Comparison of ENCODE assay signal across 8 mouse cellular contexts in genomic region chr5:115507981-115508858, GRCm38 (mm10). TPM values are rescaled to one million over a fixed set of nuclear protein-coding genes. Genes with fewer than 3 reads are reported as not detected.
DNase-seq lines count a peak whose midpoint lies in the region; ATAC-seq and TF ChIP-seq lines count a peak whose summit lies in the region.

No protein-coding gene starts in this region.

- no peak for ATAC-seq in embryonic facial prominence, embryonic 14.5 days (ENCODE audit: low read depth)
- ATAC-seq in hindbrain, embryonic 16.5 days, result no peak
- no peak for ATAC-seq in liver, embryonic 14.5 days (ENCODE audit: insufficient read depth)
- no peak for ATAC-seq in granulocyte monocyte progenitor cell, adult 5-6 weeks (replicated peaks; ENCODE audit: poor library complexity, severe bottlenecking)

- no peak for TF ChIP-seq POLR2A in spleen, adult 2 months (IDR thresholded peaks at IDR 0.05; ENCODE audit: low read depth, low read length)
- TF ChIP-seq POLR2A in olfactory bulb, adult 2 months (IDR thresholded peaks at IDR 0.05; ENCODE audit: insufficient read depth, low read depth, low read length), result no peak

- no peak for TF ChIP-seq CTCF in spleen, adult 2 months (IDR thresholded peaks at IDR 0.05; ENCODE audit: extremely low read depth, insufficient read depth, insufficient read length, insufficient replicate concordance)
- TF ChIP-seq CTCF in liver, embryonic 14.5 days (IDR thresholded peaks at IDR 0.05; ENCODE audit: low read depth), result no peak
- no peak for TF ChIP-seq CTCF in olfactory bulb, adult 2 months (IDR thresholded peaks at IDR 0.05; ENCODE audit: insufficient read depth, low read depth, low read length)

- H3K4me3 ChIP-seq in spleen, adult 2 months (ENCODE audit: extremely low read depth, insufficient read depth, insufficient read length), result peak overlapping the region; percentile 89; the same call in 1 of the 2 replicates
- peak overlapping the region; percentile 92 for H3K4me3 ChIP-seq in embryonic facial prominence, embryonic 14.5 days (ENCODE audit: low read depth, low read length)
- H3K4me3 ChIP-seq in hindbrain, embryonic 16.5 days (ENCODE audit: low read length), result peak overlapping the region; percentile 92
- peak overlapping the region; percentile 67 to 91; a peak in 3 of 4 replicates for H3K4me3 ChIP-seq in liver, embryonic 14.5 days (ENCODE audit: insufficient read depth in 1 of 2, low read depth in 2 of 2, low read length in 2 of 2)
- peak overlapping the region; percentile 60 for H3K4me3 ChIP-seq in olfactory bulb, adult 2 months (ENCODE audit: insufficient read depth, low read depth, low read length)

- H3K27ac ChIP-seq in spleen, adult 2 months (ENCODE audit: insufficient read depth, low read length), result peak overlapping the region; percentile 8; the same call in 1 of the 2 replicates
- H3K27ac ChIP-seq in embryonic facial prominence, embryonic 14.5 days (replicated peaks; ENCODE audit: low read depth, low read length), result peak overlapping the region; percentile 65
- H3K27ac ChIP-seq in hindbrain, embryonic 16.5 days (ENCODE audit: low read depth, low read length), result no peak overlapping the region; the same call in 1 of the 2 replicates
- no peak overlapping the region for H3K27ac ChIP-seq in liver, embryonic 14.5 days
- H3K27ac ChIP-seq in olfactory bulb, adult 2 months (ENCODE audit: insufficient read depth, low read depth, low read length), result no peak overlapping the region; the same call in 1 of the 2 replicates

- H3K27me3 ChIP-seq in spleen, adult 2 months (ENCODE audit: control insufficient read depth, insufficient read depth, low read length), result no peaks in the 10 kb centered on the region; the same call in 1 of the 2 replicates
- H3K27me3 ChIP-seq in embryonic facial prominence, embryonic 14.5 days (replicated peaks; ENCODE audit: control insufficient read depth, insufficient read depth, low read length), result no peaks in the 10 kb centered on the region
- H3K27me3 ChIP-seq in hindbrain, embryonic 16.5 days (replicated peaks; ENCODE audit: control insufficient read depth, insufficient read depth, low read length), result no peaks in the 10 kb centered on the region
- no peaks in the 10 kb centered on the region for H3K27me3 ChIP-seq in liver, embryonic 14.5 days (ENCODE audit: control insufficient read depth, insufficient read depth, low read length)

- peaks cover 19% of the 10 kb centered on the region; the same call in 1 of the 2 replicates for H3K4me1 ChIP-seq in spleen, adult 2 months (ENCODE audit: control insufficient read depth, insufficient read depth, insufficient read length)
- H3K4me1 ChIP-seq in embryonic facial prominence, embryonic 14.5 days (ENCODE audit: control insufficient read depth, insufficient read depth, low read length), result peaks cover 29% of the 10 kb centered on the region
- peaks cover 31% of the 10 kb centered on the region for H3K4me1 ChIP-seq in hindbrain, embryonic 16.5 days (ENCODE audit: control insufficient read depth, insufficient read depth, low read depth, low read length)
- peaks cover 0 to 5% of the 10 kb centered on the region in 2 experiments; a peak in 2 of 4 replicates for H3K4me1 ChIP-seq in liver, embryonic 14.5 days (replicated peaks; ENCODE audit: control insufficient read depth in 2 of 2, insufficient read depth in 2 of 2, low read length in 1 of 2)
- peaks cover 28% of the 10 kb centered on the region for H3K4me1 ChIP-seq in olfactory bulb, adult 2 months (ENCODE audit: control insufficient read depth, insufficient read depth, low read length)

- no peak for TF ChIP-seq EP300 in liver, embryonic 14.5 days (IDR thresholded peaks at IDR 0.05; ENCODE audit: low read depth)

- DNase-seq in spleen, adult 2 months (ENCODE audit: low read depth in 1 of 2, low spot score in 2 of 2), result no peak
- no peak for DNase-seq in spleen, adult 18-20 months
- no peak for DNase-seq in embryonic facial prominence, embryonic 14.5 days (ENCODE audit: low spot score)
- DNase-seq in liver, embryonic 14.5 days (ENCODE audit: low read depth in 3 of 3, low spot score in 3 of 3), result no peak
- no peak for DNase-seq in frontal cortex, postnatal 25 days (ENCODE audit: low spot score in 2 of 2)

- peak overlapping the region; percentile 92 for H3K9ac ChIP-seq in embryonic facial prominence, embryonic 14.5 days (ENCODE audit: low read depth, low read length)
- peak overlapping the region; percentile 86 for H3K9ac ChIP-seq in hindbrain, embryonic 16.5 days (ENCODE audit: low read depth, low read length)
- no peak overlapping the region; the same call in 1 of the 2 replicates for H3K9ac ChIP-seq in liver, embryonic 14.5 days (replicated peaks)

- no peaks in the 10 kb centered on the region for H3K9me3 ChIP-seq in embryonic facial prominence, embryonic 14.5 days (ENCODE audit: control insufficient read depth, low read length)
- H3K9me3 ChIP-seq in hindbrain, embryonic 16.5 days (ENCODE audit: control insufficient read depth, low read length), result no peaks in the 10 kb centered on the region
- no peaks in the 10 kb centered on the region for H3K9me3 ChIP-seq in liver, embryonic 14.5 days (ENCODE audit: control insufficient read depth, low read length)

- WGBS in spleen, adult 2 months, result 39% methylated on average over 18 of the region's 18 CpGs
- WGBS in embryonic facial prominence, embryonic 14.5 days, result 21% methylated on average over 18 of the region's 18 CpGs
- WGBS in hindbrain, embryonic 16.5 days, result 37% methylated on average over 18 of the region's 18 CpGs
- WGBS in liver, embryonic 14.5 days (ENCODE audit: insufficient replicate concordance), result 54% methylated on average over 18 of the region's 18 CpGs
- WGBS in olfactory bulb, adult 2 months, result 58% methylated on average over 18 of the region's 18 CpGs

- no peaks in the 10 kb centered on the region for H3K36me3 ChIP-seq in spleen, adult 2 months (ENCODE audit: control insufficient read depth, insufficient read depth, low read length)
- no peaks in the 10 kb centered on the region for H3K36me3 ChIP-seq in embryonic facial prominence, embryonic 14.5 days (ENCODE audit: control insufficient read depth, insufficient read depth, low read length)
- no peaks in the 10 kb centered on the region for H3K36me3 ChIP-seq in hindbrain, embryonic 16.5 days (ENCODE audit: control insufficient read depth, insufficient read depth, low read length)
- no peaks in the 10 kb centered on the region for H3K36me3 ChIP-seq in liver, embryonic 14.5 days (replicated peaks; ENCODE audit: control insufficient read depth, insufficient read depth, low read depth)

- H3K4me2 ChIP-seq in embryonic facial prominence, embryonic 14.5 days (ENCODE audit: low read depth, low read length), result peak overlapping the region; percentile 94
- H3K4me2 ChIP-seq in hindbrain, embryonic 16.5 days (ENCODE audit: low read length), result peak overlapping the region; percentile 72
- H3K4me2 ChIP-seq in liver, embryonic 14.5 days (ENCODE audit: low read depth), result peak overlapping the region; percentile 79

RNA-seq across cellular contexts. Expression of gene Pxn, which starts 1.7 kb away (rescaled TPM):
- 63.8 and 76.1 TPM in 2 replicates for polyA plus RNA-seq in spleen, adult 2 months (2012; rRNA removed)
- 28.6 and 28.8 TPM in 2 replicates for polyA plus RNA-seq in embryonic facial prominence, embryonic 14.5 days (2014; fragmentation: Nextera tagmentation; extraction: Ambion mirVana)
- 19.1 and 23.9 TPM in 2 replicates for polyA plus RNA-seq in hindbrain, embryonic 16.5 days (2015; fragmentation: Nextera tagmentation; extraction: Ambion mirVana)
- polyA plus RNA-seq in liver, embryonic 14.5 days (2012; rRNA removed), result 12.9 and 13.7 TPM in 2 replicates
- polyA plus RNA-seq in liver, embryonic 14.5 days (2014; fragmentation: Nextera tagmentation; extraction: Ambion mirVana), result 4.8 and 5.6 TPM in 2 replicates
- not detected in 2 replicates for polyA plus RNA-seq in olfactory bulb, adult 2 months (2012; ENCODE audit: insufficient read depth, insufficient read length, low replicate concordance, missing spikeins)
- total RNA-seq in granulocyte monocyte progenitor cell, adult 5-6 weeks (2014; fragmentation: Nextera tagmentation), result 56.2 and 57.1 TPM in 2 replicates
- total RNA-seq in granulocyte monocyte progenitor cell, adult 5-6 weeks (2017), result 110 and 111 TPM in 2 replicates

RNA-seq across cellular contexts. Expression of gene Sirt4, which starts 23.7 kb away (rescaled TPM):
- polyA plus RNA-seq in spleen, adult 2 months (2012; rRNA removed), result 19.6 and 28.2 TPM in 2 replicates
- 13.9 and 20.3 TPM in 2 replicates for polyA plus RNA-seq in embryonic facial prominence, embryonic 14.5 days (2014; fragmentation: Nextera tagmentation; extraction: Ambion mirVana)
- polyA plus RNA-seq in hindbrain, embryonic 16.5 days (2015; fragmentation: Nextera tagmentation; extraction: Ambion mirVana), result 24.8 and 26.8 TPM in 2 replicates
- 8.4 and 9.4 TPM in 2 replicates for polyA plus RNA-seq in liver, embryonic 14.5 days (2012; rRNA removed)
- 2.8 and 3.9 TPM in 2 replicates for polyA plus RNA-seq in liver, embryonic 14.5 days (2014; fragmentation: Nextera tagmentation; extraction: Ambion mirVana)
- polyA plus RNA-seq in olfactory bulb, adult 2 months (2012; ENCODE audit: insufficient read depth, insufficient read length, low replicate concordance, missing spikeins), result not detected in 2 replicates
- total RNA-seq in granulocyte monocyte progenitor cell, adult 5-6 weeks (2014; fragmentation: Nextera tagmentation), result 9.2 and 23.1 TPM in 2 replicates
- total RNA-seq in granulocyte monocyte progenitor cell, adult 5-6 weeks (2017), result 2.9 and 7.1 TPM in 2 replicates

RNA-seq across cellular contexts. Expression of gene Pla2g1b, which starts 42.2 kb away (rescaled TPM):
- 284 and 435 TPM in 2 replicates for polyA plus RNA-seq in spleen, adult 2 months (2012; rRNA removed)
- not detected in 2 replicates for polyA plus RNA-seq in embryonic facial prominence, embryonic 14.5 days (2014; fragmentation: Nextera tagmentation; extraction: Ambion mirVana)
- polyA plus RNA-seq in hindbrain, embryonic 16.5 days (2015; fragmentation: Nextera tagmentation; extraction: Ambion mirVana), result not detected in 2 replicates
- not detected in 2 replicates for polyA plus RNA-seq in liver, embryonic 14.5 days (2012; rRNA removed)
- not detected in 2 replicates for polyA plus RNA-seq in liver, embryonic 14.5 days (2014; fragmentation: Nextera tagmentation; extraction: Ambion mirVana)
- polyA plus RNA-seq in olfactory bulb, adult 2 months (2012; ENCODE audit: insufficient read depth, insufficient read length, low replicate concordance, missing spikeins), result not detected in 2 replicates
- not detected in 2 replicates for total RNA-seq in granulocyte monocyte progenitor cell, adult 5-6 weeks (2014; fragmentation: Nextera tagmentation)
- total RNA-seq in granulocyte monocyte progenitor cell, adult 5-6 weeks (2017), result not detected in 2 replicates

RNA-seq across cellular contexts. Expression of gene Rplp0, which starts 51.0 kb away (rescaled TPM):
- polyA plus RNA-seq in spleen, adult 2 months (2012; rRNA removed), result 2,439 and 2,476 TPM in 2 replicates
- polyA plus RNA-seq in embryonic facial prominence, embryonic 14.5 days (2014; fragmentation: Nextera tagmentation; extraction: Ambion mirVana), result 1,928 and 1,996 TPM in 2 replicates
- polyA plus RNA-seq in hindbrain, embryonic 16.5 days (2015; fragmentation: Nextera tagmentation; extraction: Ambion mirVana), result 814 and 834 TPM in 2 replicates
- polyA plus RNA-seq in liver, embryonic 14.5 days (2012; rRNA removed), result 1,933 and 2,132 TPM in 2 replicates
- polyA plus RNA-seq in liver, embryonic 14.5 days (2014; fragmentation: Nextera tagmentation; extraction: Ambion mirVana), result 1,503 and 1,567 TPM in 2 replicates
- polyA plus RNA-seq in olfactory bulb, adult 2 months (2012; ENCODE audit: insufficient read depth, insufficient read length, low replicate concordance, missing spikeins), result 613 and 1,282 TPM in 2 replicates
- 2,324 and 2,796 TPM in 2 replicates for total RNA-seq in granulocyte monocyte progenitor cell, adult 5-6 weeks (2014; fragmentation: Nextera tagmentation)
- total RNA-seq in granulocyte monocyte progenitor cell, adult 5-6 weeks (2017), result 1,887 and 2,078 TPM in 2 replicates

RNA-seq across cellular contexts. Expression of gene Gcn1l1, which starts 56.8 kb away (rescaled TPM):
- 48.3 and 61.8 TPM in 2 replicates for polyA plus RNA-seq in spleen, adult 2 months (2012; rRNA removed)
- 40.3 and 41.9 TPM in 2 replicates for polyA plus RNA-seq in embryonic facial prominence, embryonic 14.5 days (2014; fragmentation: Nextera tagmentation; extraction: Ambion mirVana)
- polyA plus RNA-seq in hindbrain, embryonic 16.5 days (2015; fragmentation: Nextera tagmentation; extraction: Ambion mirVana), result 32.2 and 39.3 TPM in 2 replicates
- polyA plus RNA-seq in liver, embryonic 14.5 days (2012; rRNA removed), result 11.4 and 11.8 TPM in 2 replicates
- 14.4 and 14.8 TPM in 2 replicates for polyA plus RNA-seq in liver, embryonic 14.5 days (2014; fragmentation: Nextera tagmentation; extraction: Ambion mirVana)
- polyA plus RNA-seq in olfactory bulb, adult 2 months (2012; ENCODE audit: insufficient read depth, insufficient read length, low replicate concordance, missing spikeins), result not detected in 2 replicates
- 26.9 and 43.5 TPM in 2 replicates for total RNA-seq in granulocyte monocyte progenitor cell, adult 5-6 weeks (2014; fragmentation: Nextera tagmentation)
- 33.4 and 37.4 TPM in 2 replicates for total RNA-seq in granulocyte monocyte progenitor cell, adult 5-6 weeks (2017)

Comparison
In these comparisons a context has a peak if more than half of its experiments do, and no peak if none do; other contexts are left out.
1. H3K27ac ChIP-seq: peak in spleen, adult 2 months (single experiment) and embryonic facial prominence, embryonic 14.5 days (single experiment); none in hindbrain, embryonic 16.5 days (single experiment), liver, embryonic 14.5 days (single experiment) and olfactory bulb, adult 2 months (single experiment).
2. RNA of gene Pla2g1b, which starts 42.2 kb away (polyA plus RNA-seq): 284 to 435 TPM in spleen, adult 2 months; not detected in hindbrain, embryonic 16.5 days, not detected in liver, embryonic 14.5 days, not detected in embryonic facial prominence, embryonic 14.5 days and not detected in olfactory bulb, adult 2 months; every median in the first group is over 100 times any median in the second.
3. Peak in every context shown above with its lines, with median percentiles within 50 percentile points of each other: H3K4me3 ChIP-seq and H3K4me2 ChIP-seq.